Mouse (Mus musculus) embryonic facial prominence, embryonic 15.5 days (tissue): Measurements from ENCODE around the gene Rgs17. TPM values are rescaled to one million over a fixed set of nuclear protein-coding genes. Genes with fewer than 3 reads are reported as not detected.

ENCODE experiments used
- ATAC-seq: fragments of 200-750 bp; cut with Nextera tagmentation; 2 replicates; pipeline ENCODE4 v1.8.0; 2017; ENCODE audit warnings: low read depth, moderate TSS enrichment; ENCODE audit not compliant: insufficient number of reproducible peaks, low FRiP score, low TSS enrichment
- H3K27ac ChIP-seq: fragments of 300-500 bp; sonication (generic); replicated peaks from 2 replicates; pipeline ENCODE4 v1.5.1; 2015; ENCODE audit warnings: mild to moderate bottlenecking, inconsistent platforms
- H3K27me3 ChIP-seq: fragments of 300-500 bp; sonication (generic); 2 replicates; pipeline ENCODE4 v1.6.1; 2015; ENCODE audit warnings: inconsistent platforms
- H3K36me3 ChIP-seq: fragments of 300-500 bp; sonication (generic); 2 replicates; pipeline ENCODE4 v1.6.1; 2015; ENCODE audit warnings: mild to moderate bottlenecking, inconsistent platforms
- H3K4me1 ChIP-seq: fragments of 300-500 bp; sonication (generic); 2 replicates; pipeline ENCODE4 v1.6.1; 2015; ENCODE audit warnings: inconsistent platforms
- H3K4me2 ChIP-seq: fragments of 300-500 bp; sonication (generic); replicated peaks from 2 replicates; pipeline ENCODE4 v1.6.1; 2015; ENCODE audit warnings: mild to moderate bottlenecking, inconsistent platforms
- H3K4me3 ChIP-seq: fragments of 300-500 bp; sonication (generic); replicated peaks from 2 replicates; pipeline ENCODE4 v1.5.1; 2015; ENCODE audit warnings: mild to moderate bottlenecking, inconsistent platforms
- H3K9ac ChIP-seq: fragments of 300-500 bp; sonication (generic); 2 replicates; pipeline ENCODE4 v1.6.1; 2015; ENCODE audit warnings: inconsistent platforms
- H3K9me3 ChIP-seq: fragments of 300-500 bp; sonication (generic); replicated peaks from 2 replicates; pipeline ENCODE4 v1.6.1; 2016; ENCODE audit warnings: inconsistent platforms
- WGBS: fragments of 180-500 bp; shearing (Covaris S2); methylation state at CpG from one replicate; pipeline ENCODE4 v1.1.7; 2015; 5-methylcytosine and 5-hydroxymethylcytosine counted together
- polyA plus RNA-seq: library from polyadenylated mRNA; unstranded; fragments of >200 nt; fragmentation: Nextera tagmentation; extraction: Ambion mirVana; gene quantifications from 2 replicates; pipeline ENCODE4 v1.2.1, GENCODE M21; 2015

Gene Rgs17
- polyA plus RNA-seq, 1 experiment from 2014 or later, result 2.0 TPM

GRCm38 (mm10) chr10:5823740-5824491, 98.3 kb downstream of the Rgs17 start, which contains the start of gene Mtrf1l:
TSS of gene Mtrf1l (minus strand) at chr10:5823910.
- Histone ChIP-seq H3K27ac (peak within 1 kb of the TSS; percentile 94), H3K4me1 (peaks cover 13% of the 10 kb centered on the region), H3K9me3 (no peaks in the 10 kb centered on the region), H3K27me3 (no peaks in the 10 kb centered on the region), H3K9ac (peak within 1 kb of the TSS; percentile 85), H3K4me2 (peak within 1 kb of the TSS; percentile 59), H3K4me3 (peak within 1 kb of the TSS; percentile 92), H3K36me3 (peaks cover 9% of the 10 kb centered on the region)
- WGBS, result under 1% methylated on average over 47 of the region's 47 CpGs
- ATAC-seq, result peak; percentile 97

- no peak; the same call in 1 of the 2 replicates for ATAC-seq
- peaks cover 15% of the 10 kb centered on the region for H3K36me3 ChIP-seq
These were observed 98.9 kb downstream of the Rgs17 start for GRCm38 (mm10) chr10:5823291-5823739.

DNA sequence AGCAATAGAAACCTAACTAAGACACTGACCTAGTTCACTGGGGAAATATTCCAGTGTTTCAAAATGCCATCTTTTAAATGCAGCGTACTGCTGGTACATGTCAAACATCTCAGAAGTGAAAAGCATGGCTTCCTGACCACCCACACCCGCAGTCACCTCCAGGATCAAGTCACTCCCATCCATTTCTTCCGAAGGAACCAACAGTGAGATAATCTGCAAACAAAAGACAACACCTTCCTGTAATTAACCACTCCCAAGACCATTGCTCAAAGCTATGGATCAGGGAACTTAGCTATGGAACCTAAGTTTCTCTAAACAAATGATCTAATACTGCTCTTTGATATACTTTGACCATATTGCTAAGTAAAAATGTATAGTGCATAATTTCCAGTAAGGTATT, 103.4 kb downstream of the Rgs17 start:
- Histone ChIP-seq H3K9ac (no peak overlapping the region), H3K4me2 (no peak overlapping the region), H3K4me3 (no peak overlapping the region), H3K4me1 (peaks cover 13% of the 10 kb centered on the region), H3K27ac (no peak overlapping the region), H3K9me3 (no peaks in the 10 kb centered on the region), H3K36me3 (peaks cover 50% of the 10 kb centered on the region), H3K27me3 (no peaks in the 10 kb centered on the region)
- no peak for ATAC-seq
- 86% methylated on average over 3 of the region's 3 CpGs for whole genome bisulfite sequencing

More at GRCm38 (mm10) chr10:5823291-5823739, 98.9 kb downstream of the Rgs17 start:
- peak overlapping the region; percentile 92 for H3K4me3 ChIP-seq
- no peaks in the 10 kb centered on the region for H3K27me3 ChIP-seq
- under 1% methylated on average over 35 of the region's 37 CpGs for WGBS
- H3K9me3 ChIP-seq, result no peaks in the 10 kb centered on the region
- H3K27ac ChIP-seq, result peak overlapping the region; percentile 94
- H3K4me1 ChIP-seq, result peaks cover 13% of the 10 kb centered on the region
- H3K4me2 ChIP-seq, result peak overlapping the region; percentile 58
- H3K9ac ChIP-seq, result peak overlapping the region; percentile 85

DNA sequence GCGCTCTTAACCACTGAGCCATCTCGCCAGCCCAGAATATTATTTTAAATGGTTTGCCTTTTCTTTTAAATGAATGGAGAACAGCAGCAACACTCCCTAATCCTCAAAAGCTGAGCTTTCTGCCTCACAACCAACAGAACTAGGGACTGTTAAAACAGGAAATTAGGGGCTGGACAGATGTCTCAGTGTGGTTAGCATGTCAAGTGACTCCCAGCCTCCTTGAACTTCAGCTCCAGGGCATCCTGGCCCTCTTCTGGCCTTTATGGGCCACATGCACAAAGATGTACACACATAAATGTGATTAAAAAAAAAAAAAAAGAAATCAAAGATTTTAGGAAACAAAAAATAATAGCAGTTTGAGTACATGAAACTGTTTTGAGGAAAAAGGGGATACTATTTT, 106.2 kb downstream of the Rgs17 start:
- 98% methylated on average over 2 of the region's 2 CpGs for WGBS

DNA sequence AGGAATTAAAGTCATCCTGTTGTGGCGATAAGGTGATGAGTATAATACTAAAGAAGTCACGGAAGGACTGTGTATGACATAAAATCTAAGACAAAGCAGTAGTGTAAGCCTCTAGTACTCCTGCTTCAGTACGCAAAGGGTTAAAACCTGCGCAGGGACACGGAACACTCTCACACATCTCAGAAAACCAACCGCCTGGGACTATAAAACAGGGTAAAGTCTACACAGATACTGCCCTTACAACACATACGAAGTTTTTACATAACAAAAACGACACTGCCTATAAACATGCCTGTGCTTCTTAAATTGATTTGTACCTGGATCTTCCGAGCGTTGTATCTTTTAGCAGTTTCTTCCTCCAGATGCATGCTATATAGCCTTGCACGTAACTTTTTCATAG, 108.5 kb downstream of the Rgs17 start:
- Histone ChIP-seq H3K4me1 (no peaks in the 10 kb centered on the region), H3K4me2 (no peak overlapping the region), H3K36me3 (peaks cover 62% of the 10 kb centered on the region), H3K4me3 (no peak overlapping the region), H3K9ac (no peak overlapping the region), H3K27me3 (no peaks in the 10 kb centered on the region), H3K27ac (no peak overlapping the region), H3K9me3 (no peaks in the 10 kb centered on the region)
- 91% methylated on average over 11 of the region's 11 CpGs for WGBS
- no peak for ATAC-seq

More for the DNA sequence above, 106.2 kb downstream of the Rgs17 start:
- Histone ChIP-seq H3K4me1 (no peaks in the 10 kb centered on the region), H3K36me3 (peaks cover 72% of the 10 kb centered on the region), H3K27ac (no peak overlapping the region), H3K9ac (no peak overlapping the region), H3K27me3 (no peaks in the 10 kb centered on the region), H3K9me3 (no peaks in the 10 kb centered on the region), H3K4me2 (no peak overlapping the region), H3K4me3 (no peak overlapping the region)
- no peak for ATAC-seq

GRCm38 (mm10) chr10:5807683-5808082, 114.5 kb downstream of the Rgs17 start:
- Histone ChIP-seq H3K27ac (no peak overlapping the region), H3K4me2 (no peak overlapping the region)

GRCm38 (mm10) chr10:5806996-5807395, 115.2 kb downstream of the Rgs17 start:
- no peak for ATAC-seq
- Histone ChIP-seq H3K4me2 (no peak overlapping the region), H3K27ac (no peak overlapping the region), H3K27me3 (no peaks in the 10 kb centered on the region), H3K4me3 (no peak overlapping the region), H3K4me1 (peaks cover 22% of the 10 kb centered on the region), H3K36me3 (peaks cover 8% of the 10 kb centered on the region), H3K9ac (no peak overlapping the region), H3K9me3 (no peaks in the 10 kb centered on the region)
- 60% methylated on average over 4 of the region's 4 CpGs for WGBS

More at GRCm38 (mm10) chr10:5807683-5808082, 114.5 kb downstream of the Rgs17 start:
- Histone ChIP-seq H3K36me3 (peaks cover 13% of the 10 kb centered on the region), H3K9ac (no peak overlapping the region), H3K9me3 (no peaks in the 10 kb centered on the region), H3K4me1 (peaks cover 19% of the 10 kb centered on the region), H3K4me3 (no peak overlapping the region), H3K27me3 (no peaks in the 10 kb centered on the region)
- 73% methylated on average over 2 of the region's 2 CpGs for WGBS
- ATAC-seq, result no peak

GRCm38 (mm10) chr10:5806416-5806815, 115.8 kb downstream of the Rgs17 start:
- Histone ChIP-seq H3K4me2 (peak overlapping the region; percentile 55), H3K4me1 (peaks cover 26% of the 10 kb centered on the region), H3K27me3 (no peaks in the 10 kb centered on the region), H3K4me3 (peak overlapping the region; percentile 80), H3K27ac (peak overlapping the region; percentile 93), H3K9ac (peak overlapping the region; percentile 44), H3K36me3 (peaks cover 8% of the 10 kb centered on the region; the same call in 1 of the 2 replicates), H3K9me3 (no peaks in the 10 kb centered on the region)
- ATAC-seq, result no peak
- WGBS, result 10% methylated on average over 8 of the region's 8 CpGs

DNA sequence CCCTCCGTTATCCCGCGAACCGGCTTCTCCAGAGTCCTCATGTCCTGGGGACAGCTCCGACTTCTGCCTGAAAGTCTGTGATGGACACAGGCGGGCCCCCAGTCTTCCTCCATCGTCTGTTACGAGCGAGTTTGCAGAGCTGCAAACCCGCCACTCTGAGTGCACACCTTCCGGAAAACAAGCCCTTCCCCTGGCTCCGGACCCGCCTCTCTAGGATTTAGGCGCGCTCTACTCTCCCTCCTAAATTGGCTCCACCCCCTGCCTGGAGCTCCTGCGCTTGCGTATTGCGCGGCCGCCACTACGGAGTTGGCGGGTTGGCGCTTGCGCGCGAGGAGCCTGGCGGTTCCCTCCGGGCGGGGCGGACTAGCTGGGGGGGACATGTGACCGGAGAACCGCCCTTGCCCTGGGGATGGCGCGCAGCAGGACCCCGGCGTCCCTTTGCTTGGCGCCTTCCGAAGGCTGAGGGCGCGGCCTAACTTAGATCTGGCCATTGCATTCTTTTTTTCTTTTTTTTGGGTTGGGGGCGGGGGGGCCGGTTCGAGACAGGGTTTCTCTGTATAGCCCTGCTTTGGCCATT, 116.4 kb downstream of the Rgs17 start:
- peak overlapping the region; percentile 55 for H3K4me2 ChIP-seq
- peak overlapping the region; percentile 93 for H3K27ac ChIP-seq
- peak overlapping the region; percentile 80 for H3K4me3 ChIP-seq
- H3K9ac ChIP-seq, result peak overlapping the region; percentile 45
- 0% methylated on average over 43 of the region's 43 CpGs for WGBS
- H3K27me3 ChIP-seq, result no peaks in the 10 kb centered on the region
- H3K9me3 ChIP-seq, result no peaks in the 10 kb centered on the region
- H3K36me3 ChIP-seq, result peaks cover 14% of the 10 kb centered on the region
- ATAC-seq, result peak; percentile 95
- H3K4me1 ChIP-seq, result peaks cover 26% of the 10 kb centered on the region

DNA sequence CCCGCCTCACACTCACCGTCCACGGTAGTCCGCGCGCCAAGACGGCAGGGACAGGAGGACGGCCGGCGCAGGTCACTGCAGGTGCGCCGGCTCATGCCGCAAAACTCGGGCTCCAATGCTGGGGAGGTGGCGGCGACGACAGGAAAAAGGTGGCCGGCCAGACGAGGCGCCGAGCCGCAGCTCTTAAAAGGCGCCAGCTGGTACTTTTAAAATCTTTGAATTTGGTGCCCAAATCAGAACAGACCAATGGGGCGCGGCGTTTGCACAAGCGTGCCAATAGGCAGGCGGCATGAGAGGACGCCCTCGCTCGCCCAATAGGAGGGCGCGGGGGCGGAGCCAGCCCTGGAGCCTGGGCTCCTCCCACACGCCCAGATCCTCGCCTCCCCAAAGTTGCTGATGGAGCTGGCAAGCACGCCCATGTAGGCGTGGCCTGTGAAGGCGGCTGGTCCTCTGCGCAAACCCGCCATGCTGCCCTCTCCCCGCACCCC, 116.9 kb downstream of the Rgs17 start, which contains the start of gene Fbxo5:
Gene Fbxo5 (minus strand): TSS at position 358 of the 488 bp plus-strand sequence.
- peaks cover 26% of the 10 kb centered on the region for H3K4me1 ChIP-seq
- H3K27ac ChIP-seq, result peak within 1 kb of the TSS; percentile 93
- H3K9ac ChIP-seq, result peak within 1 kb of the TSS; percentile 50
- peak; percentile 96 for ATAC-seq
- peaks cover 19% of the 10 kb centered on the region for H3K36me3 ChIP-seq
- no peaks in the 10 kb centered on the region for H3K9me3 ChIP-seq
- H3K27me3 ChIP-seq, result no peaks in the 10 kb centered on the region
- peak within 1 kb of the TSS; percentile 94 for H3K4me2 ChIP-seq
- WGBS, result under 1% methylated on average over 41 of the region's 42 CpGs
- H3K4me3 ChIP-seq, result peak within 1 kb of the TSS; percentile 80

DNA sequence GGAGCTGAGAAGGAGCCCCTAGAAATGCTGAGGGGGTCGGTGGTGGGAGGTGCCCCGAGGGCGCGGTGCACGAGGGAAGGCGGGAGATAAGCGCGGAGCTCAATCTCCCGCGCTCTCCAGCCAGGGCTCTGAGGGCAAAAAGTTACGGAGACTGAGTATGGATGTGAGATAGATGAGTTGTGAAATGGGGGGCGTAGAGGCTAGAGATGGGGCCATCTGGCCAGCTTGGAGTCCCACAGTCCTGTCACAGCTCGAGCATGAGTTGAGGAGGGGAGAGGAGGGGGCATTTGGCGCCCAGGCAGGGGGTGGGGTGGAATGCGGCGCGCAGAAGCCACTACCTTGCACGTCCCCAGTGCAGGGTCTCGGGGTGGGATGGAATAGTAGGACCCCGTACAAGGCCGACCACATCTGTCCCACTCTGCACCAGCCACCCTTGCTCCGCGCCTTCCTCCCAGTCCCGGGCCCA, 117.5 kb downstream of the Rgs17 start:
- no peak for ATAC-seq
- no peaks in the 10 kb centered on the region for H3K9me3 ChIP-seq
- peak overlapping the region; percentile 50 for H3K9ac ChIP-seq
- H3K4me1 ChIP-seq, result peaks cover 26% of the 10 kb centered on the region
- peaks cover 25% of the 10 kb centered on the region for H3K36me3 ChIP-seq
- H3K4me2 ChIP-seq, result peak overlapping the region; percentile 94
- 0% methylated on average over 24 of the region's 24 CpGs for WGBS
- peak overlapping the region; percentile 75; the same call in 1 of the 2 replicates for H3K27ac ChIP-seq
- peak overlapping the region; percentile 80 for H3K4me3 ChIP-seq
- H3K27me3 ChIP-seq, result no peaks in the 10 kb centered on the region
